Comparison of ENCODE assay signal across 11 mouse cellular contexts in genomic region chr4:40220437-40220836, GRCm38 (mm10). TPM values are rescaled to one million over a fixed set of nuclear protein-coding genes. Genes with fewer than 3 reads are reported as not detected.
DNase-seq lines count a peak whose midpoint lies in the region; ATAC-seq lines count a peak whose summit lies in the region.
"Had no signal": no experiment of that assay in that cellular context is flagged by ENCODE, and none has a peak within 500 bp of the region (broad histone marks: within the 10 kb centered on the region; RNA-seq: fewer than 3 reads in every experiment).

No protein-coding gene starts in this region.

- no peaks in the 10 kb centered on the region for H3K9me3 ChIP-seq in heart, embryonic 15.5 days (replicated peaks)
- no peaks in the 10 kb centered on the region for H3K9me3 ChIP-seq in hindbrain, embryonic 12.5 days (replicated peaks)
- no peaks in the 10 kb centered on the region for H3K9me3 ChIP-seq in midbrain, embryonic 16.5 days (replicated peaks; ENCODE audit: control insufficient read depth, low read length, poor library complexity, severe bottlenecking)

- peak overlapping the region; percentile 37 for H3K4me2 ChIP-seq in heart, embryonic 15.5 days
- H3K4me2 ChIP-seq in hindbrain, embryonic 12.5 days (replicated peaks), result peak overlapping the region; percentile 19; the same call in 1 of the 2 replicates
- H3K4me2 ChIP-seq in midbrain, embryonic 16.5 days (ENCODE audit: low read length), result peak overlapping the region; percentile 23

- intact Hi-C loops in heart, postnatal 14 days (cut with DNase I), result no loop called here

- no peak overlapping the region for H3K4me3 ChIP-seq in heart, embryonic 15.5 days
- H3K4me3 ChIP-seq in hindbrain, embryonic 12.5 days, result no peak overlapping the region
- no peak overlapping the region for H3K4me3 ChIP-seq in midbrain, embryonic 16.5 days (ENCODE audit: low read depth, low read length)

- peaks cover 13% of the 10 kb centered on the region; the same call in 1 of the 2 replicates for H3K36me3 ChIP-seq in heart, embryonic 15.5 days
- H3K36me3 ChIP-seq in hindbrain, embryonic 12.5 days, result no peaks in the 10 kb centered on the region
- H3K36me3 ChIP-seq in midbrain, embryonic 16.5 days (ENCODE audit: control insufficient read depth, insufficient read depth, low read length), result no peaks in the 10 kb centered on the region

- H3K27ac ChIP-seq in heart, embryonic 15.5 days, result no peak overlapping the region
- H3K27ac ChIP-seq in hindbrain, embryonic 12.5 days, result no peak overlapping the region
- H3K27ac ChIP-seq in midbrain, embryonic 16.5 days (ENCODE audit: low read length), result no peak overlapping the region

- H3K9ac ChIP-seq in heart, embryonic 15.5 days, result no peak overlapping the region
- H3K9ac ChIP-seq in hindbrain, embryonic 12.5 days, result no peak overlapping the region
- 0 out of 2 replicates have a peak overlapping the region, but pooled peaks have one; percentile 0 for H3K9ac ChIP-seq in midbrain, embryonic 16.5 days (ENCODE audit: low read depth, low read length)

- no peak for ATAC-seq in heart, embryonic 15.5 days (replicated peaks; ENCODE audit: insufficient number of reproducible peaks, insufficient read depth, low FRiP score, low read depth)
- no peak for ATAC-seq in hindbrain, embryonic 12.5 days (ENCODE audit: low FRiP score)
- ATAC-seq in midbrain, embryonic 16.5 days, result no peak
- ATAC-seq in cerebellum, adult (ENCODE audit: insufficient number of reproducible peaks, low FRiP score, low TSS enrichment), result no peak

- H3K27me3 ChIP-seq in heart, embryonic 15.5 days, result no peaks in the 10 kb centered on the region
- H3K27me3 ChIP-seq in hindbrain, embryonic 12.5 days, result peaks cover 2% of the 10 kb centered on the region; the same call in 1 of the 2 replicates
- no peaks in the 10 kb centered on the region for H3K27me3 ChIP-seq in midbrain, embryonic 16.5 days (ENCODE audit: control insufficient read depth, insufficient read depth, low read depth, low read length)

- WGBS in heart, embryonic 15.5 days, result 24% methylated on average over 12 of the region's 12 CpGs
- WGBS in hindbrain, embryonic 12.5 days, result 18% methylated on average over 12 of the region's 12 CpGs
- WGBS in midbrain, embryonic 16.5 days, result 18% methylated on average over 12 of the region's 12 CpGs

- DNase-seq in heart, postnatal 14 days, result no peak
- peak; percentile 52 for DNase-seq in embryo, embryonic 10 days (ENCODE audit: low spot score)
- DNase-seq in MN1 (ENCODE audit: low spot score), result no peak
- DNase-seq in lung, postnatal 36 days, result no peak
- DNase-seq: cerebellum, adult 8-10 months; kidney, adult 8-10 months; right cerebral cortex, adult 18-20 months had no signal

- H3K4me1 ChIP-seq in heart, embryonic 15.5 days (replicated peaks), result peaks cover 2% of the 10 kb centered on the region; the same call in 1 of the 2 replicates
- H3K4me1 ChIP-seq in hindbrain, embryonic 12.5 days, result 0 out of 2 replicates have a peak, but pooled peaks cover 5% of the 10 kb centered on the region
- H3K4me1 ChIP-seq in midbrain, embryonic 16.5 days (ENCODE audit: control insufficient read depth, insufficient read depth, low read length), result no peaks in the 10 kb centered on the region

RNA-seq across cellular contexts. Expression of gene Ddx58, which starts 19.2 kb away (rescaled TPM):
- 8.3 and 12.6 TPM in 2 replicates for polyA plus RNA-seq in heart, embryonic 15.5 days (2015; fragmentation: Nextera tagmentation; extraction: Ambion mirVana)
- 1 to 10 TPM; 8.1 to 9.1 TPM for total RNA-seq in heart, postnatal 14 days (2021)
- 6.9 and 7.6 TPM in 2 replicates for polyA plus RNA-seq in hindbrain, embryonic 12.5 days (2016; fragmentation: Nextera tagmentation; extraction: Ambion mirVana)
- polyA plus RNA-seq in midbrain, embryonic 16.5 days (2015; fragmentation: Nextera tagmentation; extraction: Ambion mirVana), result 2.4 and 3.1 TPM in 2 replicates

RNA-seq across cellular contexts. Expression of gene Smim27, which starts 48.9 kb away (rescaled TPM):
- polyA plus RNA-seq in heart, embryonic 15.5 days (2015; fragmentation: Nextera tagmentation; extraction: Ambion mirVana), result 23.9 and 44.0 TPM in 2 replicates
- total RNA-seq in heart, postnatal 14 days (2021), result 10 to 100 TPM; 28.2 to 42.4 TPM
- 23.6 TPM in 2 replicates for polyA plus RNA-seq in hindbrain, embryonic 12.5 days (2016; fragmentation: Nextera tagmentation; extraction: Ambion mirVana)
- 10.1 and 15.6 TPM in 2 replicates for polyA plus RNA-seq in midbrain, embryonic 16.5 days (2015; fragmentation: Nextera tagmentation; extraction: Ambion mirVana)

RNA-seq across cellular contexts. Expression of gene Topors, which starts 49.2 kb away (rescaled TPM):
- polyA plus RNA-seq in heart, embryonic 15.5 days (2015; fragmentation: Nextera tagmentation; extraction: Ambion mirVana), result 25.1 and 28.7 TPM in 2 replicates
- 10 to 100 TPM; 12.1 to 12.3 TPM for total RNA-seq in heart, postnatal 14 days (2021)
- polyA plus RNA-seq in hindbrain, embryonic 12.5 days (2016; fragmentation: Nextera tagmentation; extraction: Ambion mirVana), result 45.6 and 48.3 TPM in 2 replicates
- polyA plus RNA-seq in midbrain, embryonic 16.5 days (2015; fragmentation: Nextera tagmentation; extraction: Ambion mirVana), result 28.6 and 31.9 TPM in 2 replicates

RNA-seq across cellular contexts. Expression of gene Ndufb6, which starts 58.8 kb away (rescaled TPM):
- 485 and 594 TPM in 2 replicates for polyA plus RNA-seq in heart, embryonic 15.5 days (2015; fragmentation: Nextera tagmentation; extraction: Ambion mirVana)
- 100 to 1,000 TPM; 448 to 463 TPM for total RNA-seq in heart, postnatal 14 days (2021)
- 235 and 265 TPM in 2 replicates for polyA plus RNA-seq in hindbrain, embryonic 12.5 days (2016; fragmentation: Nextera tagmentation; extraction: Ambion mirVana)
- polyA plus RNA-seq in midbrain, embryonic 16.5 days (2015; fragmentation: Nextera tagmentation; extraction: Ambion mirVana), result 311 and 351 TPM in 2 replicates
